Mouse (Mus musculus) liver, postnatal 0 days (tissue): ENCODE measurements around the gene Rhob.

Experiments used
- CTCF ChIP-seq: sonication (generic); IDR thresholded peaks from 2 replicates; pipeline ENCODE4 v1.5.1; 2016; ENCODE audit warnings: antibody characterized with exemption, low read depth
- EP300 ChIP-seq: IDR thresholded peaks from 2 replicates; pipeline ENCODE4 v1.6.1; 2016; ENCODE audit warnings: antibody characterized with exemption, low read depth, mild to moderate bottlenecking

GRCm38 (mm10) chr12:8485247-8485646 lies 14.6 kb downstream of the Rhob start:
- TF ChIP-seq CTCF (no peak), EP300 (no peak)
